Mouse (Mus musculus) adrenal gland, postnatal 10 days (tissue): ENCODE measurements around the gene Gss. TPM values are rescaled to one million over a fixed set of nuclear protein-coding genes. Genes with fewer than 3 reads are reported as not detected.
"Not testable (repeated sequence)": the region's sequence is repeated elsewhere in the genome, so short reads cannot be mapped to it uniquely, and the experiment has no call there.

Experiments used
- DNase-seq: peaks from one replicate; pipeline ENCODE4 v3.0.0; 2021; ENCODE audit warnings: mixed read lengths
- total RNA-seq, 2 experiments: library from RNA; stranded (reverse); gene quantifications; 2 replicates each; pipeline ENCODE4 v1.2.3; 2021

The Gss gene
- total RNA-seq, 2 experiments from 2014 or later: 41.4 to 48.1 TPM

- peak; percentile 97 for DNase-seq
These were observed 27.2 kb upstream of the Gss start for GRCm38 (mm10) chr2:155619817-155620216.

GRCm38 (mm10) chr2:155616971-155617370 is 24.4 kb upstream of the Gss start:
- no peak for DNase-seq

DNA sequence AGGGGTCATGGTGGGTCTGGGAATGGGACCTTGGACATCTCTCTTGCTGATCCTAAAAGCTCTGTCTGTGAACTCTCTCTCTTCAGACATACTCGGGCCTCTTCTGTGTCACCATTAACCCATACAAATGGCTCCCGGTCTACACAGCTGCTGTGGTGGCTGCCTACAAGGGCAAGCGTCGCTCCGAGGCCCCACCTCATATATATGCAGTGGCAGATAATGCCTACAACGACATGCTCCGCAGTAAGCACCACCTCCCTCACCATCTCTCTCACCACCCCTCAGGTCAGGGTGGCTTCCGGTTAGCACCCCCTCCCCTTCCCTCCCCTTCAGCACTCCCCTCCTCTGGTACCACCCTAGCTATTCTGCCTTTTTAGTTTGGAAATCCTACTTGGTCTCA is 21.3 kb upstream of the Gss start:
- no peak for DNase-seq

DNA sequence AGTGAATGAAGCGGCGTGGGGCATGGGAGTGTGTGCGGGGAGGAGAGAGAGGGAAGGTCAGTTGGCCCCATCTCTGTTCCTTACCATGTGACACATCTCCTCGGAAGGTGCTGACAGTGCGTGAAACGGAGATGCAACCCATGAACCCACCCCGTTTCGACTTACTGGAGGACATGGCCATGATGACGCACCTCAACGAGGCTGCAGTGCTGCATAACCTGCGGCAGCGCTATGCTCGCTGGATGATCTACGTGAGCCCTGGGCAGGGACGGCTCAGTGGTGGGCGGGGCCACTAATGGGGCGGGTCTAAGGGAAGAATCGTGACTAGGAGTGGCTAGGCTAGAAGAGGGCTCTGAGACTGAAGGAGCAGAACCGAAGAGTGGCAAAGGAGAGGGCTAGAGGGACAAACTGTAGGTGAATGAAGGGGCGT is 20.7 kb upstream of the Gss start:
- DNase-seq: peak; percentile 80

DNA sequence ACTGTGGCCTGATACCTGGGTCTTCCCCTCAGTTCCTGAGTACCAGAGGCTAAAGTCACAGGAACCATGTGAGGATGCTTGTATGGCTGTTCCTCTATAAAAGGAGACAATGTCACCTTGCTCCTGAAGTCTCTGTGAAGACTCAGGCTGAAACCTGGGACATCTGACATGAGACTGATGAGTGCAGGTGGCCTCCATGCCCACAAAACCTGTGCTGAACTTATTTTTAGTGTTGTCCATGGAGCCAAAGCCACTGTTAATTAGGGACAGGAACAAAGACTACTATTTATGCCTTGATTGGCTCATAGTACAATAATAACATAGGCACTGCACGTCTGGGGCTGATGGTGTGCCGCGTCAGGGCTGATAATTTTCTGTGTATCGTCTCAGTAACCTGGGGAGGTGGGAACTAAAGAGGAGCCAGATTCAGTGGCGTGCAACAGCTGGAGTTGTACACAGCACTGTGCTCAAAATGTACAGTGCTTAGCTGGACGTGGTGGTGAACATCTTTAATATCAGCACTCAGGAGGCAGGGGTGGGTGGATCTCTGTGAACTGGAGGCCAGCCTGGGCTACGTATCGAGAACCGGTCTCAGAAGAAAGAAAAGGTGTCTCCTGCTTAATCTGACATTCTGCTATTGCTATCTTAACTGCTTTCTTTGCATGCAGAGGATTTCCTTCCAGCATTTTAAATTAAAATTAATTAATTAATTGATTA is 19.4 kb upstream of the Gss start:
- no peak for DNase-seq

DNA sequence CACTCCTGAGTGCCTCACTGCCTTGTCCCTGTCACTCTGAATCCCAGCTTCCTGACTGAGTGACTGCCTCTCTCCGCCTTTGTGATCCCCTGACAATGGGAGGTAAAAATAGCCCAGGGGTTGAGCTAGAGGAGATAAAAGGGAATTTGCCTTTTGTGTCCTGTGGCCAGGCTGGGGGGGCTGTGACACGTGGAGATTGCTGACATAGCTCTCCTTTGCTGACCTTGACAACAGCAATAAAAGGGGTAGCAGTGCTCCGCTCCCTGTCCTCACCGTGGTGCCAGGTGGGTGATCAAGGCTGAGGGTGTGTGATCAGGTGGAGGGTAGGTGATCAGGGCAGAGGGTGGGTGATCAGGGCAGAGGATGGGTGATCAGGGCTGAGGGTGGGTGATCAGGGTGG is 18.4 kb upstream of the Gss start, which contains the start of gene Myh7b:
Gene Myh7b (plus strand): TSS at position 235 of the 400 bp plus-strand sequence.
- DNase-seq: no peak

DNA sequence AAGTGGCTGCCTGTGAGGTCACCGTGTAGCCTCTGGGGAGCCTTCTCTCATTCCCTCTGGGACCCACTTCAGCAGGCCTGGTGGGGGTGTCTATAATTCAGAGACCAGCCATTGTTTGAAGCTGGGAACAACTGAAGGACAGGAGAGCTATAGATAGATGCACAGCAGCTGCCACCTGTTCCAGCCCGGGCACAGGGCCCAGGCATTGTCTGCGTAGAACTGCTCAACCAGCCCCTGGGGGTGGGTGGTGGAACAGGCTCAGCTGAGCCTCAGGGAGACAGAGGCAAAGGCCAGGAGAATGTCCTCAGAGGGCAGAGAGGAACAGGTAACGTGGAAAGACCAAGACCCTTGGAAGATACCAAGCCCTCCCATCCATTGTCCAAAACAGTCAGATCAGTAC is 13.8 kb upstream of the Gss start:
- DNase-seq: no peak

DNA sequence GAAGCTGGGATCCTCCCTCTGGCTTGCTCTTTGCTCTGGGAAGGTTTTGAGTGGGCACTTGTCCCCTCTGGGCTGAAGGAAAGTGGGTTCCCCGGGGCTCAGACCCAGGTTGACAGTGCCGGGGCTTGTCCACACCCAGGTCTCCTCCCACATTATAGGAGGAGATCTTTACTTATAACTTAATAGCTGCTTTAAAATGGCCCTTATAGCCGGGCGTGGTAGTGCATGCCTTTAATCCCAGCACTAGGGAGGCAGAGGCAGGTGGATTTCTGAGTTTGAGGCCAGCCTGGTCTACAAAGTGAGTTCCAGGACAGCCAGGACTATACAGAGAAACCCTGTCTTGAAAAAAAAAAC is 12.6 kb upstream of the Gss start:
- not testable (repeated sequence) for DNase-seq

DNA sequence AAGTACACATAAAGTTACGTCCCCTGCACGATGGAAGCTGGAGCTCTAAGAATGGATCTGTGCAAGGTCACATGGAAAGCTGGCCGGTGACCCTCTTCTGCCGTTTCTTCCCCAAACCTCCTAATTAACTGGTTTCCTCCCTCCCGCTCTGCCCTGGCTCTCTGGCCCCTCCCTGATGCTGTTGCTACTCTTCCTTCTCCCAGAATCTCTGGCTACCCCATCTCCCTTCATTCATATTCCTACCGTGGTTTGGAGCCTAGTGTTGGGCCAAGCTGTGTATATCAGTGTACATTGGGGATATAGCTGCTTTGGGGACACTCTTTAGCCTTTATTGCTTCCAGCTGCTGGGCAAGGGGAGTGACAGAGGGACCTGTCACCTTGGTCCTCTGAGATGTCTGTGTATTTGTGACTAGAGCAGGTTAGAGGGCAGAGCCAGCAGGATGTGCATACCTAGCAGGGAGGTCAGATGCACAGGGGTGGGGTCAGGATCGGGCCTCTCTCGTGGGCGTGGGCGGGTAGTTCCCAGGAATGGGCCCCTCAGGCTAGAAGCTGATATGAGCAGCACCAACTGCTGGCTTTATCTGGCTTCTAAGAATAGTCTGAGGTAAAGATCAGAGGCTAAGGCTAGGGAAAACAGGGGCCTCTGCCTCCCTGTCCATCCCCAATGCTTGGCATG is 12.1 kb upstream of the Gss start:
- DNase-seq: no peak

DNA sequence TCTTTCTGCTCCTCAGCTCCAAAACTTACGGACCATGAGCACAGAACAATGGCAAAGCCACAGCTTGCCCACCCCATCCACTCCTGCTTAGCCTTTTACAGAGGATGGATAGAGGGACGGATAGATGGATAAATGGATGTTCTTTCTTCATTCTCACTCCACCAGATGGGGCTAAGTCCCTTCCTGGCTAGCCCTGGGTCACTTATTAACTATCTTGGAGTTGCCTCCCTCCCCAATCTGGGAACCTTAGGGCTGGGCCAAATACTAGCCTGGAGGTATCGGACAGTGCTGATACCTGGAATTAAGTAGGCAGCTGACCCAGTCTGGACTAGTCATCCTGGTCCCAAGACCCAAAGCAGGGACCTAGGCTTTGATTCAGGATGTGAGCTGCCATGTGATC is 11.1 kb upstream of the Gss start:
- no peak for DNase-seq

DNA sequence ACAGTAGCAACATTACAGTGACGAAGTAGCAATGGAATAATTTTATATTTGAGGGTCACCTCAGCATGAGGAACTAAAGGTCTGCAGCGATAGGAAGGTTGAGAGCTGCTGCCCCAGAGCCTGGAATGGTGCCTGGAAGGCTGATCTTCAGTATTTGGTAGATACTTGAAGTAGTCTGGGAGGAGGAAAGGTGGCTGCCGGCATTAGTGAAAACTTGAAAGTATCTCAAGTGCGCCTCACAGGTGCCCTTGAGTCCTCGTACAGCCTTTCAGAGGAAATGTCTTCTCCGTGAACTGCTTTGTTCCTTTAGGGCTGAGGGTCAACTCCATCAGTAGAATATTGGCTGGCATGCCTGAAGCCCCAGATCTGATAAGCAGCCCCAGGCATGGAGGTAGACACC is 2.9 kb upstream of the Gss start:
- no peak for DNase-seq

- DNase-seq: no peak
These were observed 259 bp upstream of the Gss start for GRCm38 (mm10) chr2:155592854-155593283.

DNA sequence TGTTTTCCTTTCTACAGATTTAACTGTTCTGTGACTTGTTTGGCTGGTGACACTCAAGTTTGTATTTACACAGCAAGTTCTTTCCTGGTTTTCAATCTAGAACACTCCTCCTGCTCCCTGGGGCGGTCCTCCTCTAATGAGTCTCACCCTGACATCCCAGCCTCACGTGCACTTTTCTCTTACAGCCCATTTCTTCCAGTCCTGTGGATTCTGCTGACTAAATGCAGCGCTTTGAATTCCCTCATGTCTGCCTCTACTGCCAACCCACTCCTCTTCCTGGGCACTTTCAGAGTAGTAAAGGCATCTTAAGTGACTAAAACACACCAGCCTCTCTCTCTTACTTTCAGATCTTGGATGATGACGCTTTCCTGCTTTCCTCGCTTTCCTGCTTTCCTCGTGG is 934 bp downstream of the Gss start:
- peak; percentile 20 for DNase-seq

DNA sequence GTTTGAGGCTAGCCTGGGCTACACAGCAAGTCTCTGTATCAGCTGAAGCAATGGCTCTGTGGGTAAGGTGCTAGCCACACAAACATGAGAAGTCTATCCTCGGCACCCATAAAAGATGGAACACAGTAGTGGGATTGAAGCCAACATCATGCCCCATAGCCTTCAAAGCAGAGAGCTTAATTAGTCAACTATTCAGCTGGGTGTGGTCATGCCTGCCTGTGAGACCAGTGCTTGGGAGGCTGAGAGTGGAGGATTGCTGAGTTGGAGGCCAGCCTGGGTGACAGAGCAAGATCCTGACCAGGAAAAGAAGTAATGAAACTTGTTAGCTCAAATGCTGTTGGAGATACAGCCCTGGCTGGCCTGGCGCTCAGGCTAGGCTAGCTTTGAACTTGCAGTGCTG is 1.7 kb downstream of the Gss start:
- no peak for DNase-seq

- DNase-seq: no peak
These were observed 3.1 kb downstream of the Gss start for GRCm38 (mm10) chr2:155589521-155589920.

DNA sequence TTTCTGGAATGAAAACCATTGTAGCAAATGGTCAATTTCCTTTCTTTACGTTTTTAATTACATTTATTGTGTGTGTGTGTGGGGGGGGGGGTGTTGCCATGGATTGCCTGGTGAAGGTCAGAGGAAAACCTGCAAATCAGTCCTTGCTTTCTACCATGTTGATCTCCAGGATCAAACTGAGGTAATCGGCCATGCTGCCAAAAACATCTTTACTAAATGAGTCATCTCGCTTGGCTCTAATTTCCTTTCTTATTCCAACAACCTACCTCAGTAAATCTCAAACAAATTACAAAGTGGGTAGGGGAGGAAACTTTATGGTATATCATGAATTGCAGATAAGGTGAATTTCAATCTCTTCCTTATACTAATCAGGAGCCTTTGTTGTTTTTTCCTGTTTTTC is 4.5 kb downstream of the Gss start:
- DNase-seq: no peak

- DNase-seq: peak; percentile 52
These were observed 7.1 kb downstream of the Gss start for GRCm38 (mm10) chr2:155585486-155585885.

DNA sequence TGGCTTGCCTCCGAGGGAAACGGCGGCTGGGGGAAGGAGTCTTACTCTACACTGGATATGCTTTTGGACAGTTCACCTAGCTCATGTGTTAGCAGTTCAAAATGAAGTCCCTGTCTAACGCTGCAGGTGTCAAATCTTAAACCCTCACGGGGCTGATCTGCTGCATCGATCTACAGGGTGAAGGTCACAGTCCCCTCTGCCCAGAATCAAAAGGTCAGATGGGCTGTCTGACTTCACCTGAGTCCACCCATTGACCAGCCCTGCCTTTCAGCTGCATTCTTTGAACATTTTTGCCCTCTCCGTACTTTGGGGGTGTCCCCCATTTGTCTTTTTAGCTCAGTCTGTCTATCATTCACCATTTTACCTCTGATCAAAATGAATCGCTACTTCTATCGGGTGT is 7.5 kb downstream of the Gss start:
- no peak for DNase-seq

- peak; percentile 83 for DNase-seq
These were observed 8.6 kb downstream of the Gss start for GRCm38 (mm10) chr2:155583927-155584530.

DNA sequence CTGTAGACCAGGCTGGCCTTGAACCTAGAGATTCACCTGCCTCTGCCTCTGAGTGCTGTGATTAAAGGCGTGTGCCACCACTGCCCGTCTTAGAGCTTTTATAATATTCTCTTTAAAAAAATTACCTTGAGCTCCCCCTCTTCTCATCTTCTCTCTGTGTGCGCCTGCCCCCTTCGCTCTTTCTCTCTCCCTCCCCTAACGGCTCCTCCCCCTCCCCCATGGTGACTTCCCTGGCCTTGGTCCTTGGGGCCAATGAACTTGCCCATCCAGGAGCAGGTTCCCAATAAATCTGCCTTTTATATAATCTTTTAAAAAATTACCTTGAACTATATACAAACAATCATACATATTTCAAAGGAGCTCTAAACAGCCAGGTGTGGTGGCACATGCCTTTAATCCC is 9.6 kb downstream of the Gss start:
- DNase-seq: no peak

GRCm38 (mm10) chr2:155582384-155582995 is 10.1 kb downstream of the Gss start:
- no peak for DNase-seq

DNA sequence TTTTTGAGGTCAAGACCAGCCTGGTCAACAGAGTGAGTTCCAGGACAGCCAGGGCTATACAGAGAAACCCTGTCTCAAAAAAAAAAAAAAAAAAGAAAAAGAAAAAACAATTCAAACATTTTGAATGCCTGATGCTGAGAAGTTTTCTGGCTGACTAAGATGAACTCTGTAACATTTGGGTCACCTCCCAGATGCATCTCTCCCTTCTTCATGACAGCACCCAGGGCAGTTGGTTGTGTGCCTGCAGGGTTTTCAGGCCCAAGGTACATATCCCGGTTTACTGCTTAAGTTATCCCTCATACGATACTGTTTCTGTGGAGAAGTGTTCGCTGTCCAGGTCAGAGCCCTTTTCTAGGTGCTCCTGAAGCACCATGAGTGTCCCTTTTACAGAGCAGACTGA is 12.3 kb downstream of the Gss start:
- no peak for DNase-seq

- no peak for DNase-seq
These were observed 16.0 kb downstream of the Gss start for GRCm38 (mm10) chr2:155576656-155577055.
